Mouse (Mus musculus) embryonic fibroblast, embryonic 13.5 days (primary cell): Measurements from ENCODE around the gene Slc26a3.

Experiments
- CTCF ChIP-seq: IDR thresholded peaks from 2 replicates; pipeline ENCODE4 v1.5.1; 2011; ENCODE audit warnings: mild to moderate bottlenecking, control low read depth, low read length, moderate library complexity, borderline replicate concordance; ENCODE audit not compliant: insufficient read depth
- POLR2A ChIP-seq: IDR thresholded peaks from 2 replicates; pipeline ENCODE4 v1.6.1; 2011; ENCODE audit warnings: low read depth, mild to moderate bottlenecking, control low read depth, low read length, moderate library complexity

DNA sequence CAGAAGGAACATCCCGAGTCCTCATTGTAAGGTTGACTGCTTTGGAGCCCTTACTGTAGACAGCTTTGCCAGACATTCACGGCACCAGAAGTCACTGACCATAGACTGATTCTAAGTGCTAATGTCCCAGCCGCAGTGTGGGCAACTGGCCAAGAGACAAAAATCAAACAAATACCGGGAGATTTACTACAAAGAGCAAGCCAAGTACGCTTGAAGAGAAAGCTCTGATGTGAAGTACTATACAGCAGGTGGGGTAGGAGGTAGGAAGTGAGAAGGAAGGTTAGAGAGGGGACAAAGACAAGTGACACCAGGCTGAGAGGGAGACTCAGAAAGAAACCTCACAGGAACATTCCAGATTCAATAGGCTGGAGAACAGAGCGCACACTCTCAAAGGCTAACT lies 54.2 kb downstream of the Slc26a3 start:
- TF ChIP-seq CTCF, result no peak
- TF ChIP-seq POLR2A, result no peak
